Mouse (Mus musculus): Measurements from ENCODE around the gene Slc35c2.
A peak's percentile ranks its signal among the peaks of the same experiment; 100 is the strongest.

Gene Slc35c2

DNA sequence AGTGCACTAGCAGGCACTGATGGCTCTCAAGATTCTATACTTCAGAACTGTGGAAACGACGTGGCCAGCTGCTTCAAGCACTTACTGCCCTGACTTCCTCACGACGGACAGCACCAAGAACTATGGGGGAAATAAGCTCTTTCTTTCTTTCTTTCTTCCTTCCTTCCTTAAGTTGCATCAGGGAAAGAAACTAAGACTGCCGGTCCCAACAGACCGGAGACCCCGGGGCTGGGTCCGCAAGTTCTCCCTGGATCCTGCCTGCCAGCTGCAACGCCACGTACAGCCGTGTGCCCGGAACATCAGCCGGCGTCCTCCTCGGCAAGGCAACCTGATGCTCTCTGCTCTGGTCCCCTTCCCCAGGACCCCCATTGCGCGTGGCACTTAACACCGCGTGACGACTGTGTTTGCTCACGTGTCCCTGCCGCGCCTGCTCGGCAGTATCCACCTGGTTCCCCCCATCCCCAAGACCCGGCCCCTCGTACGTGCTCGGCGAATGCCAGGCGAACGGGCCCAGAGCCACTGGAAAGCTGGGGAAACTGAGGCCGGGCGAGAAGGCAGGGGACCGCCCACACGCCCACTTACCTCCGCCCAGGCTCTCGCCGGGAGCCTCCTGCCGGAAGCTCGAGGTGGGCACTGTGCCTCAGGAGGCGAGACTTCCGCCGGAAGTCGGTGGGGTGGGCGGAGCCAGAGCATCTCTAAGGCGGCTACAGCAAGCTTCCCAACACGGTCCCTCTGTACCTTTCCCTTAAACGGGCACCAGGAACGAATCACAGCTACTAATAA lies at the start of gene Slc35c2:
Gene Slc35c2 (minus strand): TSS at position 668 of the 783 bp plus-strand sequence.
- peak; percentile 94 for DNase-seq (ENCODE audit: low read depth)

DNA sequence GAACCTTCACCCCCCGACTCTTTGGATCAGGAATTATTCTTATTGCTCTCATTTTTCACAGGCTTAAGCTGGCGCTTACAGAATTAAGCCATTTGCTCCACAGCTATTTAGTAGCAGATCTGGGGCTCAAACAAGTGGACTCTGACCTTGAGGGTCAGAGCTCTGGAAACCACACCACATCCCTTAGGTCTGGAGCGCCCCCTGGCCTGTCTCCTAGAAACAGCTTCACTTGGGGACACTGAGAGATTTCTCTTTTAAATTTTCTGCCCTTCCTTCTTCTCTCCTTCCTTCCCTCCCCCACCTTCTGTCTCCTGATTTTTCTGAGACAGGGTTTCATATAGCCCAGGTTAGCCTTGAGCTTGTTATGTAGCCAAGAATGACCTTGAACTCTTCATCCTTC lies 49.5 kb upstream of the Slc35c2 start:
- peak; percentile 55 for DNase-seq (ENCODE audit: low read depth)

GRCm38 (mm10) chr2:165332610-165333210 lies 45.0 kb upstream of the Slc35c2 start:
- DNase-seq (ENCODE audit: low read depth), result no peak

- no peak for DNase-seq (ENCODE audit: low read depth)
Observed at GRCm38 (mm10) chr2:165329703-165330102, 42.0 kb upstream of the Slc35c2 start.

GRCm38 (mm10) chr2:165328746-165329145 lies 41.1 kb upstream of the Slc35c2 start:
- DNase-seq (ENCODE audit: low read depth), result no peak

- DNase-seq (ENCODE audit: low read depth), result no peak
Observed at GRCm38 (mm10) chr2:165327386-165327785, 39.7 kb upstream of the Slc35c2 start.

GRCm38 (mm10) chr2:165326304-165327190 lies 38.9 kb upstream of the Slc35c2 start, which contains the start of gene Elmo2:
TSS of gene Elmo2 (minus strand) at chr2:165326479.
- DNase-seq (ENCODE audit: low read depth), result peak; percentile 98

- DNase-seq (ENCODE audit: low read depth), result peak; percentile 60
Observed at GRCm38 (mm10) chr2:165325521-165326303, 38.0 kb upstream of the Slc35c2 start.

DNA sequence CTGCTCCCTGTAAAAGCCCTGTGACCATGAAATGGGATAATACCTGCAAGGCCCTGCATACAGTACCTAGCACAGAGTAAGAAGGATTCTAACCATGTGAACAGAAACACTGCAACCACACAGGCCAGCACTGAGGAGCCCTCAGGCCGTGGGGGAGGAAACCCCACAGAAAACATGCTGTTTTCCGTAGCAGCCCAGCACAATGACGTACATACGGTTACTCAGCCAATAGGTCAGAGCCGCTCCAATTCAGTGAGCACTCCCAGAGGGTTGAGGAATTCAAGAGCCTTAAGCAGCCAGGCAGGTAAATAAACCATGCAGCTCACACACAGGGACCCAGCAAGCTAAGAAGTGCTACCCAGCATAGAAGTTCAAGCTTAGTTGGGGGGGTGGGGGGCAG lies 36.3 kb upstream of the Slc35c2 start:
- DNase-seq (ENCODE audit: low read depth), result no peak

DNA sequence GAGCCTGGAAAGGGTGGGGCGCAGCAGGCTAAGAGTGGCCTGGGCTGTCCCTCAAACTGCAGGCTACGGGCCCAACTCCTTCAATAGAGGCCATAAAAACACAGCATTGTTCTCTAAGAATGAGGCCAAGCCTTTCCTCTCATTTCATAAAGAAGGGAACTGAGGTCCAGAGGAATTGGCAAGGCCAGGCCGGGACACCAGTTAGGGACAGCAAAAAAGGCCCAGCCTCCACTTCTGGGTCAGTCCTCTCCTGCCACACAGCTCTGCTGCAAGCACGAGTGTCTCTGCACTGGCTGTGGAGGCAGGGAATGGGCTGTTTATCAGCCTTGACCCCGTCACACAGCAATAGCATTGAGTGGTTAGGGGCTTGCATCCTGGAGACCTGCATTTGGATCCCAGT lies 35.8 kb upstream of the Slc35c2 start:
- DNase-seq (ENCODE audit: low read depth), result no peak

- DNase-seq (ENCODE audit: low read depth), result no peak
Observed at GRCm38 (mm10) chr2:165321981-165322735, 34.5 kb upstream of the Slc35c2 start.

GRCm38 (mm10) chr2:165321381-165321888 lies 33.8 kb upstream of the Slc35c2 start:
- no peak for DNase-seq (ENCODE audit: low read depth)

GRCm38 (mm10) chr2:165320531-165321150 lies 33.0 kb upstream of the Slc35c2 start:
- peak; percentile 54 for DNase-seq (ENCODE audit: low read depth)

GRCm38 (mm10) chr2:165319503-165319902 lies 31.8 kb upstream of the Slc35c2 start:
- peak; percentile 14 for DNase-seq (ENCODE audit: low read depth)

- no peak for DNase-seq (ENCODE audit: low read depth)
Observed at GRCm38 (mm10) chr2:165318941-165319340, 31.3 kb upstream of the Slc35c2 start.

GRCm38 (mm10) chr2:165317621-165318263 lies 30.1 kb upstream of the Slc35c2 start:
- DNase-seq (ENCODE audit: low read depth), result no peak

DNA sequence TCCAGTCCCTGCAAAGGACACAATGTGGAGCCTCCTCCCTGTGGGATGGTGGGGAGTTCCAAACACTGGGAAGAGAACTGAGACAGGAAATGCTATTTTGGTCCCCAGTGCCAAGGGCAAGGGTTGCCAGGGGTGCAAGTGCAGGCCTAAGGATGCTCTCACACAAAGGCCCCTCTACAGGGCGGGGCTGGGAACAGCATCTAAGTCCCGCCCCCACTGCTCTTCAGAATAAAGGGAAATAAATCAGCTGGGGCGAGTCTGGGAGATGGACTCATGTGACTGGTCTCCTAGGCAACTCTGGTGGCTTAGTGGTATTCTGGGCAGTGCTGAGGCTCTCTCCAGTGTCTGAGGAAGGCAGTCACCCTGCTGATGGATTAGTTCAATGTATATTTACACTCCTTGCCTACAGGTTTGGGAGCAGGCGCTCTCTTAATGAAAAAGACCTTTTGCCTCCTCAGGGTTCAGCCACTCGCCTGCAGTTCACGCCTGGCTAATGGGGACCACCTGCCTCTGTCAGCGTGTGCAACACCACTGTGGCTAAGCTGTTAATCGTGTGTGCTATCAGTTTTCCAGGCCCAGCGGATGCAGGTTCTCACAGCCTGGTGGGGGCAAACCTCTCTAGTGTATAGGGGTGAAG lies 29.3 kb upstream of the Slc35c2 start:
- DNase-seq (ENCODE audit: low read depth), result peak; percentile 68

DNA sequence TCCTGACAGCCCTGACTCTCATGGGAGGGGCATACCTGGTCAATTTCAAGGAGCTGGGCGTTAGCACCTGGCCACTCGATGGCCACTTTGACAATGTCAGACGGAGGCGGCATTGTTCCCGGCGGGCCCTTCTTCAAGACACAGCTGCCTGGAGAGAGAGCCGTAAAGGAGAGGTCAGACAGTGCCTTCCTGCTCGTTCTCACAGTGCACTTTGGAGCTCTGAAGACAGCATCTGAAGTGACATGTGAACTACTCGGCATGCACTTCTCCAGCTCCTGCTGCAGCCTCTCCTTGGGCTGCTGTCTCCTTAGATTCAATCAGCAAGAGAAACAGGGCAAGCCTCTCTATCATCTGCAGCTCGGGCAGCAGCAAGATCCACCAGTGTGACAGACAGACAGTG lies 28.5 kb upstream of the Slc35c2 start:
- no peak for DNase-seq (ENCODE audit: low read depth)

DNA sequence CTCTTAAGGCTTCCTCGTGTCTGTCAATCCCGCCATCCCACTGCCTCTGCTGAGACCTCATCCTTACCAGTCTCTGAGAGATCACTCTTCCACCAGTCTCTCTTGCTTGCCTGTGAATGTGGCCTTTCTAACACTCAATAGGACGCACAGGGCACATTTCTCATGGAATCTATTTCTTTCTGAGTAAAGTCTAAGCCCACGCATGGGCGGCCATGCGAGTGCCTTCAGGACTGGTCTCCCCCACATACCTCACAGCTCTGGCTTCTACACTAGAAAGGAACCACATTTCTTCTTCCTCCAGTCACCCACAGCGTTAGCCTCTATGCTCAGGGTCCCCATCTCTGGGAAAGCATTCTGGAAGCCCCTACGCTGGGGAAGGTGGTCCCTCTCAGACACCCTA lies 26.5 kb upstream of the Slc35c2 start:
- no peak for DNase-seq (ENCODE audit: low read depth)
